Mouse (Mus musculus) bone marrow, adult 2 months (tissue): ENCODE data around the gene Degs2. TPM values are rescaled to one million over a fixed set of nuclear protein-coding genes. Genes with fewer than 3 reads are reported as not detected.

Experiments
- H3K27ac ChIP-seq: fragments of 200-500 bp; 2 replicates; pipeline ENCODE4 v1.5.1; 2012; ENCODE audit warnings: low read depth, mild to moderate bottlenecking, control low read depth, inconsistent platforms, low read length; ENCODE audit not compliant: control insufficient read depth, poor library complexity, insufficient read depth
- H3K4me1 ChIP-seq: fragments of 200-500 bp; 2 replicates; pipeline ENCODE4 v1.6.1; 2011; ENCODE audit warnings: low read length; ENCODE audit not compliant: control insufficient read depth, insufficient read depth
- H3K4me3 ChIP-seq: fragments of 200-500 bp; replicated peaks from 2 replicates; pipeline ENCODE3; 2011; ENCODE audit warnings: mild to moderate bottlenecking, low read depth, low read length, control low read depth; ENCODE audit not compliant: control insufficient read depth
- CTCF ChIP-seq: fragments of 200-500 bp; IDR thresholded peaks from 2 replicates; pipeline ENCODE4 v1.5.1; 2011; ENCODE audit warnings: low read length, control low read depth; ENCODE audit not compliant: control insufficient read depth, insufficient read depth
- POLR2A ChIP-seq: fragments of 200-500 bp; IDR thresholded peaks from 2 replicates; pipeline ENCODE4 v1.6.1; 2011; ENCODE audit warnings: low read depth, mild to moderate bottlenecking, control low read depth, low read length, borderline replicate concordance; ENCODE audit not compliant: control insufficient read depth
- WGBS: fragments of 180-500 bp; shearing (Covaris S2); methylation state at CpG from one replicate; pipeline ENCODE4 v1.1.7; 2018; 5-methylcytosine and 5-hydroxymethylcytosine counted together
- polyA plus RNA-seq: library from polyadenylated mRNA; stranded (reverse); fragments of >200 nt; gene quantifications from 2 replicates; pipeline ENCODE4 v1.2.4, GENCODE M21; 2011; ENCODE audit warnings: low replicate concordance; ENCODE audit not compliant: missing spikeins, insufficient read depth, insufficient read length

Degs2 gene
- polyA plus RNA-seq, 1 experiment, result not detected

DNA sequence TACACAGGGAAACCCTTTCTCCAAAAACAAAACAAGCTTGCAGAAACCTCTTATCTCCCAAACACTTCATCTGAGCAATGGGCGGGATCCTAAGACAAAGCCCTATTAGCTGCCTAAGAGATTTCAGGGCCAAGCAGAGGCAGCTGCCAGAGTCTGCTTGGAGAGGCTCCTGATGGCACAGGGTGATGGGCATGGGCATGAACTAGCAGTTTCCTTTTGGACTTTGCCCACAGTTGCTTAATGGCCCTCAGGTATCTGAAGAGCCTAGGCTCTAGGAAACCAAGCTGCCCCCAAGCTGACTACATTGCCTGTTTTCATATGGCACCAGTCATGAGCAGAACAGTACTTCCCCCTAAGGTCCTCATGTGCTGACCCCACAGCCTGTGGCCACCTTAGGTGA is 7.9 kb downstream of the Degs2 start:
- Histone ChIP-seq H3K4me3 (no peak overlapping the region), H3K27ac (no peak overlapping the region), H3K4me1 (no peaks in the 10 kb centered on the region)
- no peak for TF ChIP-seq CTCF
- TF ChIP-seq POLR2A, result no peak
- 77% methylated on average over 1 of the region's 1 CpGs for WGBS

DNA sequence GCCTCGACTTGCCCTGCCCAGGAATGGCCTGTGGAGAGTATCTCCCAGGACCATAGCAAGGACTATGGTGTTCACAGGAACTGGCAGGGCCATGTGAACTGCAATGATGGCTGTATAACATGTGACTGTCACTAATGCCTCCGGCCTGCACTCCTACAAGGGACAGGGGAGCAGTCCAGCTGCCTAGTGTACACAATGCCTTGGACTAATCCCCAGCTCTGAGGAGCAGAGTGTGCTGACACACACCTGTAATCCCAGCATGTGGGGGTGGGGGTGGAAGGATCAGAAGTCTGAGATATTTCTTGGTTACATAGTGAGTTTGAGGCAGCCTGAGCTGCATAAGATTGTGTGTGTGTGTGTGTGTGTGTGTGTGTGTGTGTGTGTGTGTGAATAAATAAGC is 8.5 kb downstream of the Degs2 start:
- WGBS, result 77% methylated on average over 2 of the region's 2 CpGs
- Histone ChIP-seq H3K27ac (no peak overlapping the region), H3K4me1 (no peaks in the 10 kb centered on the region), H3K4me3 (no peak overlapping the region)
- TF ChIP-seq CTCF (no peak), POLR2A (no peak)

DNA sequence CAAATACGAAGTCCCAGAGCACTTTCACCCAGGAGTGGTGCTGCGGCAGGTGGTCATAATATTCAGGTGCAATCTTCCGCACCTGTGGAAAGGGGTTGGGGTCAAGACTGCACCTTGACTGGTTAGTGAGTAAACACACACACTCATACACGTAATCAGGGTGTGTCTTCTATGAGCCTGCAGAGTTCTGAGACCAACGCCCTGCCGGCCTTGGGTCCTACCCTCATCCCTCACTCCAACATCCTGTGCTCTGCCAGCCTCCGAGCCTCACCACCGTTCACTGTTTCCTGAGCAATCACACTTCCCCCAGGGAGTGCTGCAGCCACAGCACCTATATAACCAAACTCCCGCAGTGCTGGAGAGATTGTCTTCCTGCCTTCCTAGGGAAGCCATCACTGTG is 11.6 kb downstream of the Degs2 start:
- TF ChIP-seq CTCF (no peak), POLR2A (no peak)
- Histone ChIP-seq H3K4me3 (no peak overlapping the region), H3K4me1 (no peaks in the 10 kb centered on the region), H3K27ac (no peak overlapping the region)
- 56% methylated on average over 9 of the region's 9 CpGs for WGBS

DNA sequence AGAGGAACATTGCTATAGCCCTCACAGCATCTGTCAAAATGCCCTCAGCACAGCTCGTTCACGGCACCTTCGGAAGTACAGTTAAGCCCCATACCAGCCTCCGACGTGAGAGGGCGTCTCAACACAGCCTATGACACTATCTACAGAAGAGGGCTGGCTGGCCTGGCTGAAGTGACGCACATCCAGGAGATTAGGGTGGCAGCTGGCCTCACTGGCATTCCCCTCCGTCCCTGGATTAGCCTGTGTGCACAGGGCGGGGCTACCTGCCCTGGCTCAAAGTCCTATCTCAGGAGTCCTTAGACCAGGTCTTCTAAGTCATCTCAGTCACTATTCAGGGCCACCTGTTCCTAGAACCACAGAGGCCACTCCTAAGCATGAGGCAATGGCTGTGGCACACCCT is 12.9 kb downstream of the Degs2 start:
- no peaks in the 10 kb centered on the region for H3K4me1 ChIP-seq
- no peak overlapping the region for H3K27ac ChIP-seq
- no peak overlapping the region for H3K4me3 ChIP-seq
- WGBS, result 85% methylated on average over 9 of the region's 9 CpGs
- no peak for TF ChIP-seq CTCF
- no peak for TF ChIP-seq POLR2A

DNA sequence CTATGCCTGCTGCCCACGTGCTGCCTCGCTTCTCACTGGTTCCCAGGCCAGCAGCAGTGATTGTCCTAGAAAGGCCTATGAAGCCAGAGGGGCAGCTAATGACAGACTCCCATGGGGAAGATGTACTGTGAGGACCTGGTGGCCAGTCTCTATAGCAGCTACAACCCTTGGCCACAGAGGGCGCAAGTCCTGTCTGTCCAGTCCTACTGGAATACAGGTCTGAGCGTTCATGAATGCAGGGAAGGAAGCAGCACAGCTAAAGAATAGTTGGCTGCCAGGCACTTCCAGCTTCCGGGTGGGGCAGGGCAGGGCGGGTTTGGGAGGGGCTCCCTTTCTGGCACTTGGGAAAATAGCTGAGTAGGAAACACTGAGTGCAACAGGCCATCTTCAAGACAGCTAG is 15.2 kb downstream of the Degs2 start:
- Histone ChIP-seq H3K4me1 (no peaks in the 10 kb centered on the region), H3K27ac (no peak overlapping the region), H3K4me3 (no peak overlapping the region)
- TF ChIP-seq POLR2A, result no peak
- WGBS, result 77% methylated on average over 6 of the region's 6 CpGs

DNA sequence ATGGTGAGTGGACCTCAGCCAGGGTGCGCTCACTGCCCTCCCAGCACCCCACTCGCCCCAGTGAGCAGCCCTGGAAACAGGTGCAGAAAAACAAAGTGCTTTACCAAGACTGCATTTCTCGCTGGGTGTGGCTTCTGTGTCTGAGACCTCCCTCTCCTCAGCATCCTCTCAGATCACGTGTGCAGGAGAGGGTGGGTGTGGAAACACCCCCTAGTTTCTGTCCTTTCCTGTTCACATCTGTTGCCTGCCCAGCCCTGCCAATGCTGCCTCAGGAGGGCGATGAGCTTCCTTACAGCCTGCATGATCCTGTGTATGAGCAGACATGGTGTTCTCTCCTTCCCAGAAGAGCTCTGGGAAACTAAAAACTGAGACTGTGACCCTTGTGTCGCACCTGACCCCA is 15.7 kb downstream of the Degs2 start:
- Histone ChIP-seq H3K4me3 (no peak overlapping the region), H3K27ac (no peak overlapping the region), H3K4me1 (no peaks in the 10 kb centered on the region)
- WGBS, result 59% methylated on average over 6 of the region's 6 CpGs
- no peak for TF ChIP-seq CTCF
- TF ChIP-seq POLR2A, result no peak

DNA sequence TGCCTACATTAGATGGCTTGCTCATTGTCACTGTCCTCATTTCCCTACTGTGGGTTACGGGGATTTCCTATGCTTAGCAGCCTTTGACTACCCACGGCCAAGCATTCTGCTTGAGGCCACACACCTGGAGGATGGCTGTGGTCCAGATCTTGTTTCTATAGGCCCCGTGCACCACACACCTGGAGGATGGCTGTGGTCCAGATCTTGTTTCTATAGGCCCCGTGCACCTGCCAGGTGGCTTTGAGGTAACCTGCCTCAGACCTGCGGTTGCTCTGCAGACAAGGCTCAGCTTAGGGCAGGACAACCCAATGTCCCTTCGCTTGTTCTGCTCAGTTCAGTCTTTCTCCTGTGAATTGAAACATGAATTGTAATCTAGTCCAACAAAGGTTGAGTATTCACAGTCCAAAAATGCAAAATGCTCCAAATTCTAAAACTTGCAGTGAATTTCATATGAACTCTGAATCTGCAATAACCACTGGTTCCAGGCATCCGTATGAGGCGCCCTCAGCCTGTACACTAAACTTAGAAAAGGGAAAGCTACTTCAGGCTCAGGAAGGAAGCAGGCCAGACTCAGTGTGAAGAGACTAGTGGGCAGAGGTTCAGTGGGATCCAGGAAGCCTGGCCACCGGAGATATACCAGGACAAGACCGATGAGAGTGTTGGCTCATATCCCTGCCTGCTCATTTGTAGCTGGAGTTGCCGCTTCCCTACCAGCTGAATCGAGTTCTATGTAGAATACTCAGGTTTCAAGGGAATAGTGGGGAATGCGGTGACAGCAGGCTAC is 19.7 kb downstream of the Degs2 start:
- Histone ChIP-seq H3K4me1 (no peaks in the 10 kb centered on the region), H3K4me3 (no peak overlapping the region), H3K27ac (no peak overlapping the region)
- WGBS, result 70% methylated on average over 13 of the region's 13 CpGs
- TF ChIP-seq POLR2A (no peak), CTCF (no peak)

DNA sequence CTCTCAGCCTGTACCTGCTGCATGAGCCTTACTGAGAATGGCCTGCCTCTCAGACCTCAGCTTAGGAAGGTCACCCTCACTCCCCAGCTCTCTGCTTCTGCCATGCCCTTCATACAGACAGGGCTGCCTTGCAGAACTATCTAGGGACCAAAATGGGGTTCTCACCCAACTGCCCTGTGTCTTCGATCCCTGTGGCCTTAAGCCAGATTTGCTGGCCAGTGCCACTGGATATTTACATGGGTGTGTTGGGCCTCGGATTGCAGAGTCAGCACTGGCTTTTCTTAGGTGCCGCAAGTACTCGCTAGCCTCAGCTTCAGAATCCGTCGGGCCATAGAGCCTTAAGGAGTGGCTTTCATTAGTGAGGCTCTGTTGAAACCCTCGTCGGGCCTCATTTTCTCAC is 21.3 kb downstream of the Degs2 start:
- TF ChIP-seq CTCF (no peak), POLR2A (no peak)
- no peaks in the 10 kb centered on the region for H3K4me1 ChIP-seq
- no peak overlapping the region for H3K4me3 ChIP-seq
- no peak overlapping the region for H3K27ac ChIP-seq
- 85% methylated on average over 8 of the region's 8 CpGs for WGBS

DNA sequence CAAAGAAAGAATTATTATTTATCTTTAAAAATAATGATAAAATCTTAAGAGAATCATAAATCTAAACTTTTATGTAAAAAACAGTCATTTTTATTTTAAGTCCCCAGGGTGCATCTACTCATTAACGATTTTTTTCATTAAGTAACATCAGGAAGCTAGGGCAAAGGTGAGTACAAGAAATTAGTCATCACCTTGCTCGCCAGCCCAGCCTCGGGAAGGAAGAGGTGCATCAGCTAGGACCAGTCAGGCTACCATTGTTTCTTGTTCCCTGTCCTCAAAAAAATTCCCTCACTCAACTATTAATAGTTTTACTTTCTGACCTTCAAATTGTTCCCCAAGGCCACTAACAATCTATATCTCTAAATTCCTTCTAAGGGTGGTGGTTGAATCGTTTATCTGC is 23.7 kb downstream of the Degs2 start:
- Histone ChIP-seq H3K4me1 (no peaks in the 10 kb centered on the region), H3K27ac (no peak overlapping the region)

More for the DNA sequence above, 23.7 kb downstream of the Degs2 start:
- TF ChIP-seq CTCF (no peak), POLR2A (no peak)
- 72% methylated on average over 4 of the region's 4 CpGs for WGBS
- no peak overlapping the region for H3K4me3 ChIP-seq
